Mouse (Mus musculus) thymus, adult 2 months (tissue): ENCODE data around the gene BC048679. TPM values are rescaled to one million over a fixed set of nuclear protein-coding genes. Genes with fewer than 3 reads are reported as not detected.

ENCODE experiments used
- DNase-seq: peaks from one replicate; pipeline ENCODE4 v3.0.0; 2021
- H3K27ac ChIP-seq: fragments of 200-500 bp; 2 replicates; pipeline ENCODE4 v1.5.1; 2012; ENCODE audit warnings: low read length, control low read depth; ENCODE audit not compliant: control insufficient read depth, insufficient read depth
- H3K27me3 ChIP-seq: fragments of 200-500 bp; 2 replicates; pipeline ENCODE4 v1.6.1; 2012; ENCODE audit warnings: mild to moderate bottlenecking, low read length, moderate library complexity, mixed read lengths; ENCODE audit not compliant: control insufficient read depth, insufficient read depth
- H3K36me3 ChIP-seq: fragments of 200-500 bp; 2 replicates; pipeline ENCODE4 v1.6.1; 2012; ENCODE audit warnings: mild to moderate bottlenecking, low read length, moderate library complexity; ENCODE audit not compliant: control insufficient read depth, insufficient read depth
- H3K4me1 ChIP-seq: fragments of 200-500 bp; replicated peaks from 2 replicates; pipeline ENCODE4 v1.6.1; 2012; ENCODE audit warnings: low read length; ENCODE audit not compliant: control insufficient read depth, insufficient read depth
- H3K4me3 ChIP-seq: fragments of 200-500 bp; 2 replicates; pipeline ENCODE4 v1.5.1; 2012; ENCODE audit warnings: mild to moderate bottlenecking, low read length, control low read depth, moderate library complexity; ENCODE audit not compliant: control insufficient read depth, insufficient read depth
- CTCF ChIP-seq: fragments of 200-500 bp; IDR thresholded peaks from 2 replicates; pipeline ENCODE4 v1.5.1; 2012; ENCODE audit warnings: mild to moderate bottlenecking, control low read depth, low read length, moderate library complexity, borderline replicate concordance; ENCODE audit not compliant: control insufficient read depth, poor library complexity, insufficient read depth; ENCODE audit errors: extremely low read depth
- POLR2A ChIP-seq: fragments of 200-500 bp; IDR thresholded peaks from 2 replicates; pipeline ENCODE4 v1.6.1; 2012; ENCODE audit warnings: mild to moderate bottlenecking, low read length, control low read depth, moderate library complexity; ENCODE audit not compliant: control insufficient read depth, poor library complexity, insufficient read depth; ENCODE audit errors: extremely low read depth
- WGBS: fragments of 180-500 bp; shearing (Covaris S2); methylation state at CpG from one replicate; pipeline ENCODE4 v1.1.7; 2018; 5-methylcytosine and 5-hydroxymethylcytosine counted together
- polyA plus RNA-seq: library from polyadenylated mRNA; depleted of rRNA; stranded (reverse); fragments of >200 nt; gene quantifications from 2 replicates; pipeline ENCODE4 v1.2.3, GENCODE M21; 2012; rRNA removed

The BC048679 gene
- polyA plus RNA-seq, 1 experiment, result not detected

- Histone ChIP-seq H3K4me1 (peaks cover 6% of the 10 kb centered on the region), H3K4me3 (peak overlapping the region; percentile 15), H3K36me3 (no peaks in the 10 kb centered on the region), H3K27me3 (peaks cover 14% of the 10 kb centered on the region), H3K27ac (no peak overlapping the region)
- no peak for DNase-seq
- TF ChIP-seq POLR2A (no peak), CTCF (no peak)
- WGBS, result 2% methylated on average over 86 of the region's 87 CpGs
Observed at GRCm38 (mm10) chr7:81454331-81455039, 43.6 kb downstream of the BC048679 start.

- peak; percentile 40 for DNase-seq
Observed at GRCm38 (mm10) chr7:81453443-81454274, 44.4 kb downstream of the BC048679 start.

DNA sequence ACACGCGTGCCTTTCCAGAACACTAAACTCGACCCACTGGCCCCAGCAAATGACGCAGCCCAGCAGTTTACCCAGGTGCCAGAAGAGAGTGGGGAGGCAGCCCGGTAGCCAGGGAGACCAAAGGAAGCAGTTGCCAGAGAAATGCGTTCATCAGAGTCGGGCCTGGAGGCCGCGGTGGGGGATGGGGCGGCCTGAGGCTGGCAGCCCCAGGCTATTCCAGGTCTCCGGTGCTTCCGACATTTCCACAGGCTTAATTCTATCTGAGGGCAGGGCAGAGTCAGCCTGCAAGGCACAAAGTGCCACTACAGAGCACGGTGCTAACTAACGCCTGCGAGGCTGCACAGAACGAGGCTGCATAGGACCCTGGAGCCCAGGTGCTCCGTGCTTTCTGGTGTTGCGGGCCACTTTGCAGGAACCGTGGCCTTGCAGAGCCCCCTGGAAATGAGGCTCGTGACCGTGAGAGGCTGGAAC, 45.1 kb downstream of the BC048679 start:
- Histone ChIP-seq H3K27me3 (peaks cover 14% of the 10 kb centered on the region), H3K36me3 (no peaks in the 10 kb centered on the region), H3K27ac (no peak overlapping the region), H3K4me3 (no peak overlapping the region), H3K4me1 (peaks cover 6% of the 10 kb centered on the region)
- no peak for DNase-seq
- TF ChIP-seq POLR2A (no peak), CTCF (no peak)
- WGBS, result 13% methylated on average over 21 of the region's 21 CpGs

More at GRCm38 (mm10) chr7:81453443-81454274, 44.4 kb downstream of the BC048679 start:
- H3K27ac ChIP-seq, result no peak overlapping the region
- TF ChIP-seq POLR2A (no peak), CTCF (peak; percentile 27; the same call in 1 of the 2 replicates)
- H3K4me1 ChIP-seq, result peaks cover 6% of the 10 kb centered on the region
- 14% methylated on average over 84 of the region's 84 CpGs for WGBS
- H3K36me3 ChIP-seq, result no peaks in the 10 kb centered on the region
- peak overlapping the region; percentile 15 for H3K4me3 ChIP-seq
- H3K27me3 ChIP-seq, result peaks cover 14% of the 10 kb centered on the region

Other genes with a start within 250 kb of the BC048679 start
- 1,451 and 1,758 TPM in 2 replicates for gene Rps17, start 153.0 kb downstream of the BC048679 start, polyA plus RNA-seq
- gene Cpeb1, start 42.8 kb downstream of the BC048679 start, polyA plus RNA-seq, result 8.8 and 13.5 TPM in 2 replicates
- 0.60 and 0.65 TPM in 2 replicates for gene Ap3b2, start 4.4 kb downstream of the BC048679 start, polyA plus RNA-seq
- 1.5 and 3.2 TPM in 2 replicates for gene Fsd2, start 68.7 kb upstream of the BC048679 start, polyA plus RNA-seq
- 29.8 and 30.4 TPM in 2 replicates for gene Whamm, start 73.0 kb upstream of the BC048679 start, polyA plus RNA-seq
- 1.2 and 2.4 TPM in 2 replicates for gene Homer2, start 209.2 kb upstream of the BC048679 start, polyA plus RNA-seq